Mouse (Mus musculus) adipocyte (in vitro differentiated cells): ENCODE measurements around the gene Prss1.
"Not testable (repeated sequence)": the region's sequence is repeated elsewhere in the genome, so short reads cannot be mapped to it uniquely, and the experiment has no call there.

Source experiments
- DNase-seq: peaks from one replicate; pipeline ENCODE4 v3.0.0-alpha.2; 2016; ENCODE audit warnings: low spot score

Prss1 gene

GRCm38 (mm10) chr6:41458632-41459031 is at the start of gene Prss1:
Prss1 (plus strand) TSS chr6:41458932.
- not testable (repeated sequence) for DNase-seq

GRCm38 (mm10) chr6:41442261-41442660 is 16.5 kb upstream of the Prss1 start:
- DNase-seq = not testable (repeated sequence)

- DNase-seq = not testable (repeated sequence)
These were observed 12.7 kb upstream of the Prss1 start, which contains the start of gene Gm10334 for GRCm38 (mm10) chr6:41446045-41446444. Gm10334 (minus strand) TSS chr6:41446145.

GRCm38 (mm10) chr6:41499374-41499773 is 40.6 kb downstream of the Prss1 start:
- DNase-seq = no peak

GRCm38 (mm10) chr6:41504915-41505314 is 46.2 kb downstream of the Prss1 start:
- no peak for DNase-seq

- DNase-seq = no peak
These were observed 46.6 kb downstream of the Prss1 start for GRCm38 (mm10) chr6:41505323-41505722.
